Mouse (Mus musculus): ENCODE data around the gene Pard3b.

DNA sequence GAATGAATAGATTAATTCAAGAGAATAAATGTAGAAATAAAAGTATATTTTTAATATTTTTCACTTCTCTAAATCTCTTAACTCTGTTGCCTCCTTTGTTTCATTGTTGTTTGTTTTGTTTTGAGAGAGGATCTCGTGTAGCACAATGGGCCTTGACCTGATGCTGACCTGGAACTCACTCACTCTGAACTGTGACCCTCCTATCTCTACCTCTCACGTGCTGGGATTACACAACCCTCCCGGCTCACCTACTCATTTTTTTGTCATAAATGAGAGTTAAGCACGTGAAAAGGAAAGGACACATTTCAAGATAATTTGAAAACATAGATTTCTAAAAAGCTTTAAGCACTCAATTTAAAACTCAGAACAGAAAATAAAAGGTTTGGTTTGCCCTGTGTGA, 928.0 kb downstream of the Pard3b start:
- TF ChIP-seq EP300 (IDR thresholded peaks at IDR 0.05; ENCODE audit: insufficient read depth, low read depth, low read length) (no peak), POLR2A (IDR thresholded peaks at IDR 0.05; ENCODE audit: insufficient read depth, low read depth, low read length) (no peak)
